Mouse (Mus musculus) G1E-ER4 (cell line): ENCODE measurements around the gene Cyp2w1. TPM values are rescaled to one million over a fixed set of nuclear protein-coding genes. Genes with fewer than 3 reads are reported as not detected.

Source experiments
- GATA1 ChIP-seq: IDR thresholded peaks from one replicate; pipeline ENCODE4 v1.8.0; 2012; ENCODE audit warnings: low read length, inconsistent platforms
- polyA plus RNA-seq: library from polyadenylated mRNA; stranded (reverse); fragments of >175 nt; gene quantifications from 2 replicates; pipeline ENCODE4 v1.2.3, GENCODE M21; 2012

Cyp2w1 gene
- polyA plus RNA-seq, 1 experiment, result not detected

DNA sequence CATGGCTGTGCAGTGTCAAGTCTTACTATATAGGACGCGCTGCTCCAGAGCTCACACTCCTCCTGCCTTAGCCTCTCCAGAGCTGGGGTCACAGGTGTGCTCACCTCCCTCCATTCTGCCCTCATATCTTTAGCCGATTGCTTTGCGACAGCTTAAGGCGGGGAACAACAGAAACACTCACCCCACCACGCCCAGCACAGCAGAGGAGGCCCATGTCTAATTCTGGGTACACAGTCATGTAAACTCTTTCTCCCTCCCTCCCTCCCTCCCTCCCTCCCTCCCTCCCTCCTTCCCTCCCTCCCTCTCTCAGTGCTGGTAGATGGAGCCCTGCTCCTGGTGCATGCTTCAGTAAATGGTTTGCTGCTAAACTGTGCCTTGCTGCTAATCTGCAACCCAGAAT lies 2.7 kb upstream of the Cyp2w1 start:
- no peak for TF ChIP-seq GATA1

DNA sequence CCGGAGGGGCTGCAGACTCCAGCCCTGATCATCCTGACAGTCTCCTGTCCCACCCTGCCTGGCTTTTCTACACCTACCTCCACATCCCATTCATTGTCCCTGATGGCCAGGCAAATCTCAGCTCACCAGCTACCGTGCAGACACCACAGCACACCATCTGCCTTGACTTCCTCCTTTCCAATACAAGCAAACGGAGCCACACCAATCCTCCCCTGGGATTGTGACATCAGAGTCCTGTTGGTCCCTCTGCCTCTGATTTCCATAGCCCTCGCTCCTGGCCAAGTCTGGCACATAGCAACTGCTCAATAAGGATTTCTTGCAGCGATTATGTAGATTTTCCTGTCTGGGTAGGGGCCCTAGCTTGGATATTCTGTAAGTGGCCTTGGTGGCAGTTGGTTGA lies 1.3 kb upstream of the Cyp2w1 start, which contains the start of gene Cox19:
Cox19 (minus strand) TSS at position 285 of the 400 bp plus-strand sequence.
- TF ChIP-seq GATA1, result no peak

DNA sequence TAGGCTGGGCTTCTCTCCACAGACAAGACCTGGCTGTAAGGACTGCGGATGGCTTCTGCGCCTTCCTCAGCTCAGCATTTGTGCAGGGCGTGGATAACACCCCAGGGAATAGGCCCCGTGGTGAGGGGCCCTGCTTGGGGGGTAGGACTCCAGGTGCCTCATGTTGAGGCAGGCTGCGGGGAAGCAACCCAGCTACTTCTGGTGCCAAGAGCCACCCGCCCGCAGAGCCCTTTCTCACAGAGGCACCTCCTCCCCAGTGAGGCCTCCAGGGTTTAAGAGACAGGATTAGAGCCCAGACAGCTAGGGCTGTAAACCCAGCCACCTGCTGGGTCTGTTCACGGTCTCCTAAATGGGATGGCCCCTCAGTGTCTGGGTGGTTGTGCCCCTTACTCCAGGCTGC lies 789 bp upstream of the Cyp2w1 start:
- TF ChIP-seq GATA1, result no peak

DNA sequence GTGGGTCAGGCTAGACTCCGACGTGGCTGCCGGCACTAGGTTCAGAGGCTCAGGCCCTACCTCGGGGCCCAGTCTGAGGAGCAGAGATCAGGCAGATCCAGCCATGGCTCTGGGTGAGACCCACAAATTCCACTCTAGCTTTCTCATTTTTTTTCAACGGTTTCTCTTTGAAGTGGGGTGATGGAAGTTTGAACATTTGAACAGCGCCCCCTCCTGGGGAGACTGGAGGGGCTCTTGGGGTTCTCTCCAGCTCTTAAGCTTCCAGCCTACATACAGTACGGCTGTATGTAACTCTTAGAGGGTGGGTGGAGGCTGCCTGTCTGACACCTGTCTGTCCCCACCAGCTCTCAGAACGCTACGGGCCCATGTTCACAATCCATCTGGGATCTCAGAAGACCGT lies 1.1 kb downstream of the Cyp2w1 start:
- TF ChIP-seq GATA1, result no peak

DNA sequence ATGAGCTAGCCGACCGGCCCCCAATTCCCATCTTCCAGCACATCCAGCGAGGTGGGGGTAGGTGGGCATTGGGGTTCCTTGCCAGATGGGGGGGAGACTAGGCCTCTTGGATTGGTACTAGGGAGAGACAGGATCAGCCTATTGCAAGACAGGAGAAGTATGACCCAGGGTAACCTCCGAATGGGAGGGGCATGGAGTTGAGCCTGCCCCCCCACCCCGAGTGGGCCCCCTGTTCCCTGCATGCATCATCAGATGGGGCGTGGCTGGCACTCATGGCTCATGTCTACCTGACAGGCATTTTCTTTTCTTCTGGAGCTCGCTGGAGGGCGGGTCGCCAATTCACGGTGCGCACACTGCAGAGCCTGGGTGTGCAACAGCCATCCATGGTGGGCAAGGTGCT lies 1.5 kb downstream of the Cyp2w1 start:
- TF ChIP-seq GATA1, result no peak

DNA sequence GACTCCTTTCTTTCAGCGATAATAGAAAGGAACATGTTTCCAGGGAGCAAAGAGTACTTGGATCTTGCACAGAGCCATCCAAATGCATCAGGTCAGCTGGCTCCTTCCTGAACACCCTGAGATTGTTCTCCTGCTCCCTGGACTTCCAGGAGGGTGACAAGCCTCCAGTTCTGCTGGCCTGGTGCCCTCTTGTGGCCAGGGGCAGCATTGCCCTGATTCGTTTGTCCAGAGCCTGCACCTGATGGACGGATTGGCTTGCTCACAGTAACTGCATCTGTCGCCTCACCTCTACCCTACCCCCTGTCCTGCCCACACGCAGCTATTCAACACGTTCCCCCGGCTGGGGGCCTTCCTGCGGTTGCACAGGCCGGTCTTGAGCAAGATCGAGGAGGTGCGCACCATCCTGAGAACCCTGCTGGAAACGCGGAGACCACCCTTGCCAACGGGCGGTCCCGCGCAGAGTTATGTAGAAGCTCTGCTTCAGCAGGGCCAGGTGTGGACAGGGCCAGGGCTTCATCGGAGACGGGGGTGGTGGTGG lies 2.9 kb downstream of the Cyp2w1 start:
- no peak for TF ChIP-seq GATA1

DNA sequence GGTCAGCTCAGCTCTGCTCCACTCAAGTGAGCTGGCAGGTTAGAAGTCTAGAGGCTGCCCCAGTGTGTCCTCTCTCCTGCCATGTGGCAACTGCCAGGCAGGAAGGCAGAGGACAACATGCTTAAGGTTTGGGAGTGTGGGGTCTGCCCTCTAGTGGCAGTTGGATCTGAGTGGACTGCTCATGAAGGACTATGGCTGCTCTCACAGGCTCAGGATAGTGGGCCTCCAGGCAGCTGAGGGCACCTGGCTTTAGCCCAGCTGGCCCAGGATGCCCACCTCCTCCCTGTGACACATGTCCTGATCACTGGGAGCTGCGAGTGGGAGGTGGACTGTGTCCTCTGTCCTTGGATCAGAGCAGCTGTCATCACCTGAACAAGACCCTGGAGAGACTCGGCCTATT lies 6.2 kb downstream of the Cyp2w1 start:
- no peak for TF ChIP-seq GATA1

DNA sequence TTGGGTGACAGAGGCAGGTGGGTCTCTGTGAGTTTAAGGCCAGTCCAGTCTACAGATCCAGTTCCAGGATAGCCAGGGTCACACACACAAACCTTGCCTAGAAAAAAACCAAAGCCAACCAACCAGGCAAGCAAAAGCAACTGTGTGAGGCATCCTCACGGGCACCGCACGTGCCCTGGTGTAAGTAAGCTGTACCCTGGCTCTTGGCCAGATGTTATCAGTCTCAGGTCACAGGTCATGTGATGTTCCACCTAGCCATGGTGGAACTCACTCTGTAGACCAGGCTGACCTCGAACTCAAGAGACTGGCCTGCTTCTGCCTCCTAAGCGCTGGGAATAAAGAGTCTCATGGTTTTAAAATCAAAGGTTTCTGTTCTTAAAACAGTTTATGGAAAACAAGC lies 6.8 kb downstream of the Cyp2w1 start:
- TF ChIP-seq GATA1, result no peak

DNA sequence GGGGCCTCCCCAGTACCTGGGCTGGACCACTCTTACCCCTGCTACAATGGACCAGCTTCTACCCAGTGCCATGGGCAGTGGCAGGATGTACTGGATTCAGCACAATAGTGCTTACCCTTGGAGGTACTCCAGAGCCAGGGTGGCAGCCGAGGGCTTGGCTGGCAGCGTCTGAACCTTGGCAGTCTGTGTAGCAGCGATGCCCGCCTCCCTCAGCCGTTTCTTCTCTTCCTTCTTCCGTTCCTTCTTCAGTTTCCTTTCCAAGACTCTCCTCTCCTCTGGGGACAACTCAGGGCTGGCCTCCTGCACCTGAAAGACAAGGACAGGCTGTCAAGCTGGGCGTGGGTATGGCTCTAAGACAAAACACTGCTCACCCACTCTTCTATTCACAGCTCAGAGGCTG lies 11.4 kb downstream of the Cyp2w1 start:
- TF ChIP-seq GATA1, result no peak

DNA sequence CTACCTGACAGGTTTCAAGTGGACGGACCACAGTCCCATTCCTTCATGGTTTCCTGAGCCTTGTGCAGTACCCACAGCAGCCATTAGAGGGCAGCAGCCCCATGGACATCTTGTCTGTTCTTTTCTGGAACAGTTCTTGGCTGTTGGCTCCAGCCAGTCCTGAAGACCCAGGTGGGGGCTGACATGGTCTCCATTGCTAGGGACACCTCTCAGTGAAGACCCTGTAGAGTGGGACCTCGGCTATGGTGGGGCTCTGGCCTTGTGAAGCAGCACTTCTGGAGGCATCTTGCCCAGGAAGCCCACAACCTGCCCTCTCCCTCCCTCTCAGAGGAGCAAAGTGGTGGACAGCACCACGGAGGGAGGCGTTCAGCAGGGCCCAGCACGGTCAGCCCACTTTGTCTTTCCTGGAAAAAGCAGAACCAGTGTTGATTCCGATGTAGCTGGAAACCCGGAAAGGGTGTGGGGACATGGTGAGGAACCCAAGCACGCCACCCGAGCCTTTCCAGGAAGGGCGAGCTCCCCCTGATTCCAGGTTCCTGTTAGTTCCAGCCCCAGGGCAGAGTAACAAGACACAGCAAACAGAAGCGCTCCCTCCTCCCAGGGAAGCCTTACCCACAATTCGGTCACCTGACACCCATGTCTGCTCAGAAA lies 12.0 kb downstream of the Cyp2w1 start:
- TF ChIP-seq GATA1, result no peak

DNA sequence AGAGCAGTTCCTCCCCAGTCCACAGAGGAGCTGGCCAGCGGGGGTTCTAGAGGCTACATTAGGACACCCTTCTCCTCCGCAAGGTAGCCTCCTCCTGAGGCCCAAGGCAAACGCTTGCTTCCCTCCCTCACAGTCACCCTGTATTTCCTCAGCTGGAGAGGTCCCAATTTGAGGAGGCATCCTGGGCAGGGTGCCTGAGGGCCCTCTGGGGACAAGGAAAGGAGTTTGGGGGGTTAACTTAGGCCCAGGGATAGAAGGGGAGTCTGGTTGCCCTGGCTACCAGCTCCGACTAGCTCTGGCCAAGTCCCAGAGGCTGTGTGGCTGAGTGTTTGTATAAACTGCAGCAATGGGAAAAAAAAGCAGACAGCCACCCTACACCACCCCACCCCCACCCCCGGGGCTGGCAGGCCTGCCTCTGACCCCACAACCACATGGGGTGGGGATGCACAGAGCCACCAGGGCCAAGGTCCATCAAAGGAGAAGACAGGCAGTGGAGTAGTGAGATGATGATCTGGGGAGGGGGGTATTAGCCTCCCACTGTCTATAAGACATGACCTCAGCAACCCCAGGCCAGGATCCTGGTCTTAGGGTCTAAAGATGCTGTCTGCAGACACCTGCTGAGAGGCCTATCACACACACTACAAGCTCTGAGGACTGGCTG lies 12.6 kb downstream of the Cyp2w1 start:
- TF ChIP-seq GATA1, result no peak

DNA sequence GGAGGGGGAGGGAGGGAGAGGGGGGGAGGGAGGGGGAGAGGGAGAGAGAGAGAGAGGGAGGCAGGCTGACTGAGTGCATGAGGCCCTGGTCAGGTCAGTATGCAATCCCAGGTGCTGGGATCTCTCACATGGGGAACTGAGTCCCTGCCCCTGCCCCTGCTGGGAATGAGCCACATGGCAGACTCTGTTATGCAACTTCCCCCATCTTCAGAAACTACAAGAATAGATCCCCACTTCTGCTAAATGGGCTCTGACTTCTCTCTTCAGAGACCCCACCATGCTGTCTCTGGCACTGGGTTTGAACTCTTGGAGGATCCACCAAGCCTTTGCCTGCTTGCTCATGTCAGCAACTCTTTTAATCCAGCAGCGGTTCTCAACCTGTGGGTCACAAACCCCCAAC lies 13.4 kb downstream of the Cyp2w1 start:
- no peak for TF ChIP-seq GATA1

DNA sequence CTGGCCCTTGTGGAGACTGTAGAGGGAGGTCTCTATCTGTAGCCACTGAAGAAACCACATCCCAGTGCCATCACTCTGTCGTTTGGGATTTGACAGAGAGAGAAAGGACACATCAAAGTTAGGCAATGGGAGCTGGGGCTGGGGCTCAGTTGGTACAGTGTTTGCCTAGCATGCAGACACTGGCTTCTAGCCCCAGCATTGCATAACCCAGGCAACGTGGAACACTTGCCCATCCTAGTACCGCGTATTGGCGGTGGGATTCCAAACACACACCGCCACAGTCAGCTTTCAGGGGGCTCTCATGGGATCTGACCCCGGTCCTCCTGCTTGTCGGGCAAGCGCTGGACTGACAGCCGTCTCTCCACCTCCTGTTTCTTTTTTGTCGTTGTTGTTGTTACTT lies 14.1 kb downstream of the Cyp2w1 start:
- no peak for TF ChIP-seq GATA1

DNA sequence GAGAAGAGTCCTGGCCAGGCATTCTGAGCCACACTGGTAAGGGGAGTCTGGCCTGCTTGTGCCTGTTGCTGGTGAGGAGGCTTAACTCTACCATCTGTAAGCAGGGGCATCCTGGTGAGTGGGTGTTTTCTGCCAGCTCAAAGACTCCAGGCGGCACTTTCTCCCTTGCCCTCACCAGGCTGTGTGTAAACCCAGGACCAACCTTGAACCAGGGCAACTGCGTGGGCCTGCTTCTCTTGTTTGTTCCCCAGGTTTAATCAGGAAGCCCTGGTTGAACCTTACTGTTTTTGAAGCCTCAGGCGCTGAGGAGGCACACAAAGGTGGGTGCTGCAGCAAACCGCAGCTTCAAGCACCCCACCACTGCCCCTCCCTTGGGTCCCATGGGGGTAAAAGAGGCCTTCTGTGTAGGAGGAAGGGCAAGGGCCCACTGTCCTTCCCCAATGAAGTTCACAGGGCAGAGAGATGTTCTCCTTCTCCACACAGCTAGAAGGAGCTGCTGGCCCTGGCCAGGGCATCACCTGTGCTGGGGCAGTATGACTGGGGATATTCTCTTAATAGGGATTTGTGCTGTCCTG lies 15.6 kb downstream of the Cyp2w1 start:
- no peak for TF ChIP-seq GATA1

DNA sequence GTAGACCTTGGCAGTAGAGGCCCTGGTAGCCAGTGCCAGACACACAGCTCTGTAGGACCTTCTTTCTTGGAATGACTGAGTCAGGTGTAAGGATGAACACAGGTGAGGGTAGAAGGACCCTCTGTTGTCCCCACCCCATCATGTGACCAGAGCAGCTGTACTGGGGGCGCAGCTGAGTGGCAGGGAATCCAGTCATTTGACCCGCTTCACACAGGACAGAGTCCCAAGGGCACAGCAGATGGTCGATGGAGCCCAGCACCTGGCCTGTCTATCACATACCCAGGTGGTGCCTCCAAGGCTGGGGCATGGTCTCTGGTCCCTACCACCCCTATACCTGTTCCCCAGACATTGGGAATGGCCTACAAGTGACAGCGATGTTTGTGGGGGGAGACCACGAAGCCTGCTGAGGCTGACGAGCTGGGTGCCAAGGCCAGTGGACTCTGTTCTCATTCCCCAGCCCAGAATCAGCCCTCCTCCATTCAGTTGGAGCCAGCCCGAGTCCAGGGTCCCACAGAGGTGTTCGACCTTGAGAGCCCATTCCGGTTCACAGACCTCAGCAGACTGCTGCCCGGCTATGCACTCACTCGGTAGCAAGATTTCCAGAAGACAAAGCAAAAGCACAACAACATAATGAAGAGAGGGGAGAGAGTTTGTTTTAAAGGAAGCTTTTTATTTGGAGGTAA lies 16.4 kb downstream of the Cyp2w1 start:
- TF ChIP-seq GATA1, result no peak

DNA sequence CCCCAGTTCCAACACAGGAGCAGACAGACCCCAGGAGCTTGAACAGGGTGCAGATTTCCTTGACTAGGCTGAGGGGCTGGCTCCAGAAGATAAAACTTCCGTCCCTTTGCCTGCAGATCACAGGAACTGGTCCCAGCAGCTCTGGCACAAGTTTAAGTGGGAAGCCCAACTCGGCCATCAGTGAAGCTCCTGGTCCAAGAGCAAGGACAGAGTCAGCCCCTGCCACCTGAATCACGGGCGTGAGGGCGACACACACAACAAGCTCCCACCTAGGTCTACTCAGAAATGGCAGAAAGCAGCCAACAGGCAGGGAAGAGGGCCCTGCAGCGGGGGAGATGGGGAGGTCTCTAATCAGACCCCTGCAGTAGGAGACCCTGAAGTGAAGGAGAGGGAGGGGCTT lies 17.9 kb downstream of the Cyp2w1 start:
- TF ChIP-seq GATA1, result no peak
